Mouse (Mus musculus): Measurements from ENCODE around the gene Cd68.

The Cd68 gene

DNA sequence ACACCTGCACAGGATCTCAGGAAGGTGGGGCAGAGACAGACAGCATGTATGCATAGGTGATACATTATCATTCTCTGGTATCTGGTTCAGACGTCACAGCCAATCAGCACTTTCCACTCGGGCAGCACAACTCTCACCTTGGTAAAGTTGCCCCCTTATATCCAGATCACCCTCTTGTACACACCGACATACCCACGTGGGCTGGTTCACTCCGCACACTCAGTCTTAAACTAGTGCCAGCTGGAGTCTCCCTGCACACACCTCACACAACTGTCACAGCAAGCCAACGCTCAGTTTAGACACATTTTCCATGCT, 29.1 kb upstream of the Cd68 start:
- no peak for DNase-seq (ENCODE audit: low read depth, low spot score)

- DNase-seq (ENCODE audit: low read depth, low spot score), result no peak
Observed at GRCm38 (mm10) chr11:69693421-69693965, 27.5 kb upstream of the Cd68 start.

DNA sequence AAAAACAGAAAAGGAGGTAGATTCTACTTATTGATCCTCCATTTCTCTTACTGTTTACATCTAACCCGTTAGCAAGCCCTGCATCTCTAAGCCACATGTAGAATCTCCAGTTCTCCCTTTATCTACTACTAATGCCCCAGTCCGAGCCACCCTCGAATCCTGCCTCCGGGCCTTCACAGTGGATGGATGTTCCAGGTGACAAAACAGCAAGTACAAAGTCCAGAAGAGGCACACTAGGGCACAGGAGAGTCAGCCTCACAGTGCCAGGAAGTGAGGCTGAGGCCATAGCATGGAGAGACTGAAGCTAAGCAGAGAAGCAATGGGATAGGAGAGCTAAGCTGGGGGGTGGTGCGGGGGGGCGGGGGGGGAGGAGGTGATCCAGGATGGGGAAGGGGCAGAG, 26.9 kb upstream of the Cd68 start:
- DNase-seq (ENCODE audit: low read depth, low spot score), result no peak

GRCm38 (mm10) chr11:69692196-69692811, 26.4 kb upstream of the Cd68 start:
- no peak for DNase-seq (ENCODE audit: low read depth, low spot score)

DNA sequence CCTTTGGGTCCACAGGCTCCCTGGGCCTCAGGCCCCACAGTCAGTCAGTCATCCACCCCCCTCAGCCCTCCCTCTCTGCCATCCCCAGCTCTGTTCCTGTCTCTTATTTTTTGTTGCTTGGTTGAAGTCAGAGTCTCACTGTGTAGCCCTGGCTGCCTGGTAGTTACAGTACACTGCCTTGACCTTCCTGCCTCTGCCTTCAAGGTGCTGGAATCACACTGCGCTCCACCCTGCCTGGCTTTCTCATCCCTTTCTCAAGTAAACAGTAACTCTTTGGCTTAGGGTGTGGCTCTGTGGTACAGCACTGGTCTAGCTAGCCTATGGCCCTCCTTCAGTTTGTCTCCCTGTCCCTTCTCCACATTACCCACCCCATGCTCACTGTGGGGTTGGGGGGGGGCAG, 23.9 kb upstream of the Cd68 start:
- DNase-seq (ENCODE audit: low read depth, low spot score), result peak; percentile 75

DNA sequence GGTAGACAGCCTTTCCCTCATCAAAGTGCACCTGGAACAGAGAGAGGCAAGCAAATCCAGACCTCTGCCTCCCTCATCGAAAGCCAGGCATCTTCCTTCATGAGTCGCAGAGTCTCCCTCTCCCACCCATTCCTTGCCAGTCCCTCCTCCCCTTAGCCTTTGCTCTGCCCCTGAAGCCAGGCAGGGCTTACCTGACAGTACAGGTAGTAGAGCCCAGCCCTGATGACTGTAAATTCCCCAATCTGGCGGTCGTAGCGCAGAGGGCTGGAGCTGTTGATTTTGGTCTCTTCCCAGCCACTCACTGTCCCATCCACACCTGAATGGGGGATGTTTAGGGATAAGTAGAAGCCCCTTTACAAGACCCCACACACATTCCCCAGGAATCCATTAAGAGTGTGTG, 21.1 kb upstream of the Cd68 start:
- DNase-seq (ENCODE audit: low read depth, low spot score), result no peak

DNA sequence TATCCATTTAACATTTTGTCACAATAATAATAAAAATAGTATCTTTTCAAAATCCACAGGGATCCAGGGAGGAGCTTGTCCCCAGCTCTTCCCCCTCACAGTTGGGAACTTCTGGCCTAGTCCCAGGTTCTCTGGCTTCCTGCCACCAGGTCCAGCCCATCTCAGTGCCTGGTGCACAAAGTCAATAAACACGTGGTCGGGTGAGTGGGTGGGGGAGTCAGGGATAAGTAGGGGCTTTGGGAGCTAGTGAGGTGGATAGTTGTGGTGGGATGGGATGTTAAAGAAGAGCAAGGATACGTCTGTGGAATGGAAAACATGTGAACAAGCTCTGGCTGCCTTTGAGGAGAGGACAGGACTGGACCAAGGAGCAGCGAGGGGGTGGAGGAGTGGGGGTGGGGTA, 20.4 kb upstream of the Cd68 start:
- DNase-seq (ENCODE audit: low read depth, low spot score), result peak; percentile 85

DNA sequence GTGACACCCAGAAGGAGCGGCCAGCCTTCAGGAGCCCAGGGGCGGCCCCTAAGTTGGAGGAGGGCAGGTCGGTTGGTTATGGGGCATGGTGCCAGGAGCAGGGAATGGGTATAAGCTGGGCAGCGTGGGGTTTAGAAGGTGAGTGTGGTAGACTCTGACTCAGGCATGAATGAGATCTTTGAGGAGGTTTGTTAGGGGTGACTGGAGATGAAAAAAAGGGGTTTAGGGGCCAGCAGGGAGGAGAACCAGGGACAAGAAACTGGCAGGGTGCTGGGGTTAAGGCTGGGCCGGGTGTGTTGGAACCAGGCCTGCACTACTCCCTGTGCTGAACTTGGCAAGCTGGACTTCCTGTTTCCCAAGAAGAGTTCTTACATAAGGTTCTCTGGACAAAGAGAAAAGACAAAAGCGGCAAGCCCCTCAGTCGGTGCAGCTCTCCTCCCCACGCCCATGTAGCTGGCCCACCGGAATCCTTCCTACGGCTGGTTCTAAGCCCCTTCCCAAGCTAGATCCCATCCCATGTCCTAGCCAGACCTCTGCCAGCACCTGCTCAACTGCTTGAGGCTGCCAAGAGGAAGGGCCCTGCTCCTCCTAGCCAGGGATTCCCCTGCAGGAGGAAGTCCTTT, 19.7 kb upstream of the Cd68 start, which contains the start of gene Tnfsf13:
Tnfsf13 (minus strand) TSS at position 259 of the 623 bp plus-strand sequence.
- DNase-seq (ENCODE audit: low read depth, low spot score), result no peak

GRCm38 (mm10) chr11:69684936-69685335, 19.0 kb upstream of the Cd68 start:
- DNase-seq (ENCODE audit: low read depth, low spot score), result no peak

DNA sequence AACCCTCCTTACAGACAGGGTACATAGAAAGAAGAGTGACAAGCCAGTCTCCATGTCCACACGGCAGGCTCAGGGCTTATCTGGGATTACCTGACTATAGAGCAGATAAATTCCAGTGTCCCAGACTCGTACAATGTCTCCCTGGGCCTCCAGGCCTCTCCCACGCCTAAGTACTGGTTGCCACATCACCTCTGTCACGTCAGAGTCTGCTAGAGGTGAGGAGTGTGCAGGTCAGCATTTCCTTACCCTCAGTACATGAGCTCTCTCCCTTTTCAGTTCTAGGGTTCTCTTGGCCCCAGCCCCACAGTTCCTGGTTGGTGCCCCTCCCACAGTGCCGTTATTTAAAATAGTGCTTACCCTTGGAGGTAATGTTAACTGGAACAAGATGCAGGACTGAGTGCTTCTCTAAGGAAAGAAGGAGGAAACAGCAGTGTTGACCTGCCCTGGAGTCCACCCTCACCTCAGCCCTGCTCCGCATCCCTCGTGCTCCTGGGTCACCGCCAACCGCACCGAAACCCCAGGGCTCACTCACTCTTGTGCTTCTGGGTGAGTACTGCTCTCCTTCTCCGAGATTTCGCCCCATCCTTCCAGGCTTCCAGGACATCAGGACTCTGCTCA, 18.3 kb upstream of the Cd68 start:
- no peak for DNase-seq (ENCODE audit: low read depth, low spot score)

- DNase-seq (ENCODE audit: low read depth, low spot score), result no peak
Observed at GRCm38 (mm10) chr11:69683576-69683975, 17.6 kb upstream of the Cd68 start.

- peak; percentile 95 for DNase-seq (ENCODE audit: low read depth, low spot score)
Observed at GRCm38 (mm10) chr11:69682840-69683533, 17.0 kb upstream of the Cd68 start.

- no peak for DNase-seq (ENCODE audit: low read depth, low spot score)
Observed at GRCm38 (mm10) chr11:69682209-69682839, 16.4 kb upstream of the Cd68 start.

DNA sequence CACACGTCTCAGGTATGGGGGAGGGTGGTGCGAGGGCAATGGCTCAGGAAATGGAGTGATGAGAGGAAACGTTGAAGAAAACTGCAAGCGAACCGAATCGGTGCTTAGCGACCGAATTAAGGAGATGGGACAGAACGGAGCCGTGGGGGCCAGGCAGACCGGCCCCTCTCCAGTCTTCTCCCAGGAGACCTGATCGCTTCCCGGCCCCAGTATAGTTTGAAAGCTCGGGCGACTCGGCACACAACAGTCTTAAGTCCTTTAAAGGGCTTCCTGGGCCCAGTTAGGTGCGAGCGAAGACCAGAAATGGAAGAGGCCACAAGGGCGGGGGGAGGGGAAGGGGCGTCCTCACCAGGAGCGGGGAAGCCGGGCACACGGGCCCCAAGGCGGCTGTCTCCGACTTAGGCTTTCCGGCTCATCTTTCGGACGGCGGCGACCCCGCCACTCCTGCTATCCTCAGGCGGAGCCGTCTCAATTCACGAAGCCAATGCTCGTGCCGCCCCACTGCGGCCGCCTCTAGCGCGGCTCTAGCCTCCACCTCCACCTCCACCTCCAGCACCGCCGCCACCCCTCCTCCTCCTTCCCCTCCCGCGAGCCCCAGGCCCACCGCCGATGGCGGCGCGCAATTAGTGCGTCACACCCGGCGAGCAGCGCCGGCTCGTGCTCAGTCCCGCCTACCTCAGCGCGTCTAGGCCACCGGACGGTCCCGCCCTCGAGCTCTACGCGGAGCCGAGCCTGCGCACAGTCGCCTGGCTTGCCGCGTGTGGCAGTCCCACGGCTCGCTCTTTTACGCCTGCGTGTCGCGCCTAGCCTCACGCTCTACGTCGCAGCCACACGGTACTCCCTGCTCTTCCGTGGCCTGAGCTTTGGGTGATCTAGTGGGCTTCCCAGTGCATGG, 15.6 kb upstream of the Cd68 start, which contains the start of gene Senp3:
Senp3 (minus strand) TSS at position 771 of the 895 bp plus-strand sequence.
- peak; percentile 97 for DNase-seq (ENCODE audit: low read depth, low spot score)

- no peak for DNase-seq (ENCODE audit: low read depth, low spot score)
Observed at GRCm38 (mm10) chr11:69680136-69680855, 14.3 kb upstream of the Cd68 start.

DNA sequence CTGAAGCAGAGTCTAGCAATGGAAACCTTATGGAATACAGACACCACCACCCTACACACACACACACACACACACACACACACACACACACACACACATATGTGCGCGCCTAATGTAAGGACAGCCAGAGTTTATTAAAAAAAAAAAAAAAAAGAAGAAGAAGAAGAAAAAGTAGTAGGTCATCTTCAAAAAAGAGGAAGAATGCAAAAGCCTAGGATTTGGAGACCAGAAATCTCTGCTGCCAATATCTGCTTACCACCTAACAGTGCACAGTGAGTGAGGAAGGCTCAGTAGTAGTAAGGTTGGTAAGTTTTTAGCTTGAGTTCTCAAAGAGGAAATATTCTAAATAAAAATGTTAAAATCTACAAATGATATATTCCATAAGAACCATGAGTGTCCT, 13.2 kb upstream of the Cd68 start:
- DNase-seq (ENCODE audit: low read depth, low spot score), result no peak

- DNase-seq (ENCODE audit: low read depth, low spot score), result peak; percentile 100
Observed at GRCm38 (mm10) chr11:69672211-69672706, 6.3 kb upstream of the Cd68 start, which contains the start of gene Eif4a1. Gene Eif4a1 (minus strand): TSS chr11:69672423.

GRCm38 (mm10) chr11:69671726-69672124, 5.8 kb upstream of the Cd68 start:
- DNase-seq (ENCODE audit: low read depth, low spot score), result peak; percentile 61

- DNase-seq (ENCODE audit: low read depth, low spot score), result peak; percentile 96
Observed at GRCm38 (mm10) chr11:69670786-69671725, 5.1 kb upstream of the Cd68 start.

Measured in R1 (cell line).